Mouse (Mus musculus) macrophage (primary cell): Measurements from ENCODE around the gene Rpl29. TPM values are rescaled to one million over a fixed set of nuclear protein-coding genes. Genes with fewer than 3 reads are reported as not detected.

Experiments
- H3K27ac ChIP-seq: fragments of 350-480 bp; formaldehyde crosslinking; 2 replicates; pipeline ENCODE4 v1.9.0; 2021
- H3K36me3 ChIP-seq: fragments of 350-480 bp; formaldehyde crosslinking; 2 replicates; pipeline ENCODE4 v1.9.0; 2021; ENCODE audit errors: inconsistent target
- H3K4me3 ChIP-seq: fragments of 350-480 bp; formaldehyde crosslinking; 2 replicates; pipeline ENCODE4 v1.9.0; 2021; ENCODE audit errors: inconsistent target
- H3K79me2 ChIP-seq: fragments of 350-480 bp; formaldehyde crosslinking; 2 replicates; pipeline ENCODE4 v1.9.0; 2021; ENCODE audit errors: inconsistent target
- WGBS: methylation state at CpG from one replicate; pipeline ENCODE4 v1.1.7; 2026; ENCODE audit warnings: inconsistent platforms; ENCODE audit not compliant: missing documents; 5-methylcytosine and 5-hydroxymethylcytosine counted together
- polyA plus RNA-seq: library from polyadenylated mRNA; stranded (reverse); fragments of 250-400 nt; gene quantifications from 3 replicates; pipeline ENCODE4 v1.2.4, GENCODE M21; 2018; ENCODE audit warnings: inconsistent platforms

Rpl29 gene
- polyA plus RNA-seq, 1 experiment from 2014 or later = 891 TPM

GRCm38 (mm10) chr9:106456325-106457162 is 27.3 kb downstream of the Rpl29 start:
- no peaks in the 10 kb centered on the region for H3K79me2 ChIP-seq

GRCm38 (mm10) chr9:106457163-106457559 is 27.9 kb downstream of the Rpl29 start:
- Histone ChIP-seq H3K27ac (no peak overlapping the region), H3K4me3 (no peak overlapping the region), H3K79me2 (no peaks in the 10 kb centered on the region), H3K36me3 (no peaks in the 10 kb centered on the region)
- 92% methylated on average over 9 of the region's 9 CpGs for WGBS

More at GRCm38 (mm10) chr9:106456325-106457162, 27.3 kb downstream of the Rpl29 start:
- Histone ChIP-seq H3K4me3 (no peak overlapping the region), H3K27ac (no peak overlapping the region), H3K36me3 (no peaks in the 10 kb centered on the region)
- 92% methylated on average over 15 of the region's 15 CpGs for WGBS

- no peak overlapping the region for H3K27ac ChIP-seq
- WGBS = 95% methylated on average over 5 of the region's 5 CpGs
- H3K36me3 ChIP-seq = no peaks in the 10 kb centered on the region
- H3K4me3 ChIP-seq = no peak overlapping the region
- no peaks in the 10 kb centered on the region for H3K79me2 ChIP-seq
Observed at GRCm38 (mm10) chr9:106457920-106458319, 28.7 kb downstream of the Rpl29 start.

- WGBS = 92% methylated on average over 13 of the region's 15 CpGs
- no peaks in the 10 kb centered on the region for H3K79me2 ChIP-seq
- H3K4me3 ChIP-seq = no peak overlapping the region
- no peaks in the 10 kb centered on the region for H3K36me3 ChIP-seq
- no peak overlapping the region for H3K27ac ChIP-seq
Observed at GRCm38 (mm10) chr9:106459946-106460345, 30.7 kb downstream of the Rpl29 start.

- H3K36me3 ChIP-seq = no peaks in the 10 kb centered on the region
- H3K4me3 ChIP-seq = no peak overlapping the region
- no peaks in the 10 kb centered on the region for H3K79me2 ChIP-seq
- no peak overlapping the region for H3K27ac ChIP-seq
- WGBS = 92% methylated on average over 16 of the region's 18 CpGs
Observed at GRCm38 (mm10) chr9:106460401-106461025, 31.3 kb downstream of the Rpl29 start.

DNA sequence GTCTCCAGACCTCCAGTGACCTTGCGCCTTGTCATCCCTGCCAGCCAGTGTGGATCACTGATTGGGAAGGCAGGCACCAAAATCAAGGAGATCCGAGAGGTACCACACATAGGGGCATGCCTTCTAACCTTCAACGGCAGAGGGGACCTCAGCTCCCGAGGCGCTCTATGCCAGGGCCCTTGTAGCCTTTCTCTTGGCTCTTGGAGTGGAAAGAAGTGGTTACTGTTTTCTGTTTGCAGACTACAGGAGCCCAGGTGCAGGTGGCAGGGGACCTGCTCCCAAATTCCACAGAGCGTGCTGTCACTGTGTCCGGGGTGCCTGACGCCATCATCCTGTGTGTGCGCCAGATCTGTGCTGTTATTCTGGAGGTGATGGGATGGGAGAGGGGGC is 31.8 kb downstream of the Rpl29 start:
- no peaks in the 10 kb centered on the region for H3K36me3 ChIP-seq
- H3K79me2 ChIP-seq = no peaks in the 10 kb centered on the region
- no peak overlapping the region for H3K27ac ChIP-seq
- WGBS = 95% methylated on average over 9 of the region's 9 CpGs
- H3K4me3 ChIP-seq = no peak overlapping the region

GRCm38 (mm10) chr9:106461641-106462429 is 32.6 kb downstream of the Rpl29 start:
- no peak overlapping the region for H3K4me3 ChIP-seq
- 91% methylated on average over 15 of the region's 16 CpGs for whole genome bisulfite sequencing
- H3K36me3 ChIP-seq = no peaks in the 10 kb centered on the region
- no peak overlapping the region for H3K27ac ChIP-seq
- no peaks in the 10 kb centered on the region for H3K79me2 ChIP-seq

DNA sequence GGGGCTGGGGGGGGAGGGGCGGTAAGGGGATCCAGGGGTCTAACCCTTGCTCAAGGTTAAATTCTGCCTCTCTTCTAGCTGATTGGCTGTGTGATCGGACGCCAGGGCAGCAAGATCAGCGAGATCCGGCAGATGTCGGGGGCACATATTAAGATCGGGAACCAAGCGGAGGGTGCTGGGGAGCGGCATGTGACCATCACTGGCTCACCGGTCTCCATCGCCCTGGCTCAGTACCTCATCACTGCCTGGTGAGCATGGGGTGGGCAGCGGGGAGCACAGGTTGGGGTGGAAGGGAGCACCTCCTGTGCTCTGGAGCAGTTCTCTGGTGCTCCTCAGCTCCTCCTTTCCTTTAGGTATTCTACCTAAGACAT is 33.2 kb downstream of the Rpl29 start:
- no peaks in the 10 kb centered on the region for H3K36me3 ChIP-seq

GRCm38 (mm10) chr9:106463122-106464063 is 34.1 kb downstream of the Rpl29 start:
- WGBS = 94% methylated on average over 21 of the region's 21 CpGs
- Histone ChIP-seq H3K4me3 (no peak overlapping the region), H3K36me3 (no peaks in the 10 kb centered on the region)

More for the DNA sequence above, 33.2 kb downstream of the Rpl29 start:
- WGBS = 96% methylated on average over 8 of the region's 12 CpGs
- no peak overlapping the region for H3K27ac ChIP-seq
- no peak overlapping the region for H3K4me3 ChIP-seq
- no peaks in the 10 kb centered on the region for H3K79me2 ChIP-seq

DNA sequence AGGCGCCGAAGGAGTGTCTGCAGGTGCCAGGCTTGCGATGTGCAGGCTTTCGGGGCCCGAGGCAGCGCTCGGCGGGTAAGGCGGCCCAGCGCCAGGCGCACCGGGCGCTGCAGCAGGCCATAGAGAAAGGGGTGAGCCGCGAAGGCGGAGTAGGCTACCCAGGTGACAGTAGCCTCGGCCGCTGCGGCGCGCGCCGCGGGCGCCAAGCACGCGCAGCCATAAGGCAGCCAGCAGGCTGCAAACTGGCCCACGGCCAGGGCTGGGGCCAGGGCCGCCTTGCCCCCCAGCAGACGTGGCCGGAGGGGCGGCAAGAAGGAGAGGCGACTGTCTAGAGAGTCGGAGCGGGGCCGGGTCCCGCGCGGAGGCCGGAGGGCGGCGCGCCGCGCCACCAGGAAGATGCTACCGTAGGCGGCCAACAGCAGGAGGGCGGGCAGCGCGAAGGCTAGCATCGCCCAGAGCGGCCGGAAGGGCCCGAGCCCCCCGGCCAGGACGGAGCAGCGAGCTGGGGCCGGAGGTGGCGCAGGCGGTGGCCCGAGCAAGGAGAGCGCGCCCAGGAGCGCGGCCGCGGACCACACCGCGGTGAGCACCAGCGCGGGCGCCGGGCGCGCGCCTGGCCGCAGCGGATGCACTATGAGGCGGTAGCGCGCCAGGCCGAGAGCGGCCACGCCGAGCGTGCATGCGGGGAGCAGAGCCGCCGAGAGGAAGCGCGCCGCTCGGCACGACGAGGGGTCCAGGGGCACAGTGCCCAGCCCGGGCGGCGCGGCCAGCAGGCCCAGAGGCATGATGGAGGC is 35.7 kb downstream of the Rpl29 start:
- Histone ChIP-seq H3K36me3 (no peaks in the 10 kb centered on the region), H3K27ac (no peak overlapping the region), H3K4me3 (no peak overlapping the region), H3K79me2 (no peaks in the 10 kb centered on the region)
- WGBS = 4% methylated on average over 75 of the region's 99 CpGs

More at GRCm38 (mm10) chr9:106463122-106464063, 34.1 kb downstream of the Rpl29 start:
- no peak overlapping the region for H3K27ac ChIP-seq
- H3K79me2 ChIP-seq = no peaks in the 10 kb centered on the region

DNA sequence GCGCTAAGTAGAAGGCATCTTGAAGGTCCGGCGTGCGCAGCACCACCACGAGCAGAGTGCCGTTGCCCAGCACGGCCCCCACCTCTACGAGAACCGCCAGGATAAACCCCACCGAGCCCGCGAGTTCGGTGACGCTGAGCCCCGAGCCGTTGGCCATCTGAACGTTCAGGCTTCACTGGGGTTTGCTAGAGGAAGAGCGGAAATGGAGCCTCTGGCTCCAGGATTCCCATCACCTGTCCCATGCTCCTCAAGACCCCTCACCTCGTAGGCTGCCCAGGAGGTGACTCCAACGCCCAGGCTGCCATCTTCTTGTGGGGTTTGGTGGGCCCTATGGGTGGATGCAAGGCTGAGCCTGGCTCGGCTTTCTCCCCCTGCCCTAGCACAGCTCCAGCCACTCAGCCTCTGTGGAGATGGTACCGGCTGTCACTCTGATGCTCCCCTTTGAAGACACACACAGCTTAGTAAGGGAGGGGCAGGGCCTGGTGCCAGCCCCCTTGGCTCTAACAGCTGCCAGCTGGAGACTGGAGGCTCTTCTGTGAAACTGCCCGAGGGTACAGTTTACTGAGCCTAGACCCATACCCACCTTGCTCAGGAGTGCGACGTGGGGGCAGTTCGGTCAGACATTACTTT is 36.4 kb downstream of the Rpl29 start, which contains the start of gene Gpr62:
TSS of gene Gpr62 (minus strand) at position 368 of the 630 bp plus-strand sequence.
- Histone ChIP-seq H3K36me3 (no peaks in the 10 kb centered on the region), H3K4me3 (no peak within 1 kb of the TSS)

DNA sequence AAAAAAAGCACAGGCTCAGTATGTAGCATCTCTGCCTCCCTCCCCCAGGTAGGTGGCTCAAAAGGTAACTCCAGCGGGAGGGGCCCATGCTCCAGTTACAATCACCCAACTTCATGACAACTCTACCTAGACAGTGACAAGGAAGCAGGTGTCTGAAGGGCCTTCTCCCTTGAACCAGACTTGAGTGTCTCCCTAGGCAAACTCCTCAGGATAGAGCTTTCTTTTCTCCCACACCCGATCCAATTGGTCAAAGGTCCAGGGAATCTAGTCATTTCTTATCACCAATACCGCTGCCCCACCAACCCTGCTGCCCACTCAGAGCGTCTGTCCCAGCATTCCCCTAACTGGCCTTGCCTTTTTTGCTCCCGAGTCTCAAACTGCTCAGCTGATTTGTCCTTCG is 37.5 kb downstream of the Rpl29 start:
- H3K36me3 ChIP-seq = no peaks in the 10 kb centered on the region
- H3K79me2 ChIP-seq = no peaks in the 10 kb centered on the region
- H3K27ac ChIP-seq = no peak overlapping the region
- H3K4me3 ChIP-seq = no peak overlapping the region
- 86% methylated on average over 6 of the region's 6 CpGs for WGBS

More for the DNA sequence above, 36.4 kb downstream of the Rpl29 start, which contains the start of gene Gpr62:
- Histone ChIP-seq H3K79me2 (no peaks in the 10 kb centered on the region), H3K27ac (no peak within 1 kb of the TSS)
- WGBS = 41% methylated on average over 17 of the region's 26 CpGs

DNA sequence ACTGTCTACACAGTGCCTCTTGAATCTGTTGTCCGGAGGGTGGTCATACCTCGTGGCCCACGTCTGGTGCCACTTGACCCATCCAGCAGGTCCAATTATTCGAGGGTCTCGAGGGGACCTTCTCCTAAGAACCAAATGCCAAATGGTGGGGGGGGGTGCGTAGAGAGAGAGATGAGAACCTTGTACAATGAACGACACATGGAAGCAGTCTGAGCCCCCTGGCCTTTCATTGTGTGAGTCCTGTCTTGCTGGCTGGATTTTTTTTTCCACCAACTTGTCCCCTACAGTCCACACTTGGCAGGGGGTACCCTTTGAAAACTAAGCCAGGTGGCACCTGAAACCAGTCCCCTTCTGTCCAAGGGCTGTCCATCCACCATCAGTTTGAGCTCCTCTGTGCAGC is 38.5 kb downstream of the Rpl29 start:
- no peak overlapping the region for H3K27ac ChIP-seq
- no peak overlapping the region for H3K4me3 ChIP-seq
- WGBS = 93% methylated on average over 7 of the region's 7 CpGs
- H3K79me2 ChIP-seq = no peaks in the 10 kb centered on the region
- no peaks in the 10 kb centered on the region for H3K36me3 ChIP-seq
